Mouse (Mus musculus) gastrocnemius, adult 18-20 months (tissue): ENCODE measurements around the gene Adamts12. TPM values are rescaled to one million over a fixed set of nuclear protein-coding genes. Genes with fewer than 3 reads are reported as not detected.

Experiments
- DNase-seq: peaks from one replicate; pipeline ENCODE4 v3.0.0; 2021; ENCODE audit warnings: low spot score
- long read RNA-seq, 2 experiments: library from polyadenylated mRNA; stranded (forward); transcript quantifications; one replicate each; pipeline ENCODE4 v2.0.0; 2021
- total RNA-seq, 2 experiments: library from RNA; stranded (reverse); gene quantifications; 2 replicates each; pipeline ENCODE4 v1.2.3; 2021

Adamts12 gene
- total RNA-seq = 1 to 10 TPM; 1.4 to 1.9 TPM
- long read RNA-seq, experiment 1 = 0 reads
- long read RNA-seq, experiment 2 = 0 reads

- DNase-seq = peak; percentile 78
Observed at GRCm38 (mm10) chr15:11064558-11065411, at the start of gene Adamts12. Adamts12 (plus strand) TSS chr15:11064790.

GRCm38 (mm10) chr15:11014931-11015330 lies 49.7 kb upstream of the Adamts12 start:
- no peak for DNase-seq

GRCm38 (mm10) chr15:11026801-11027561 lies 37.6 kb upstream of the Adamts12 start:
- no peak for DNase-seq

GRCm38 (mm10) chr15:11030188-11030587 lies 34.4 kb upstream of the Adamts12 start:
- DNase-seq = no peak

- DNase-seq = no peak
Observed at GRCm38 (mm10) chr15:11035947-11036474, 28.6 kb upstream of the Adamts12 start.

GRCm38 (mm10) chr15:11036535-11037375 lies 27.8 kb upstream of the Adamts12 start:
- DNase-seq = no peak

- DNase-seq = no peak
Observed at GRCm38 (mm10) chr15:11037376-11037695, 27.3 kb upstream of the Adamts12 start.

- DNase-seq = no peak
Observed at GRCm38 (mm10) chr15:11037711-11038110, 26.9 kb upstream of the Adamts12 start, which contains the start of gene Rxfp3. Rxfp3 (minus strand) TSS chr15:11037991.

- DNase-seq = peak; percentile 49
Observed at GRCm38 (mm10) chr15:11038476-11038875, 26.1 kb upstream of the Adamts12 start.

- no peak for DNase-seq
Observed at GRCm38 (mm10) chr15:11040067-11040466, 24.5 kb upstream of the Adamts12 start.

- no peak for DNase-seq
Observed at GRCm38 (mm10) chr15:11041229-11041628, 23.4 kb upstream of the Adamts12 start.

GRCm38 (mm10) chr15:11042828-11043227 lies 21.8 kb upstream of the Adamts12 start:
- no peak for DNase-seq

- no peak for DNase-seq
Observed at GRCm38 (mm10) chr15:11053678-11054439, 10.7 kb upstream of the Adamts12 start.

GRCm38 (mm10) chr15:11054440-11055080 lies 10.0 kb upstream of the Adamts12 start:
- DNase-seq = no peak

- no peak for DNase-seq
Observed at GRCm38 (mm10) chr15:11062903-11063302, 1.7 kb upstream of the Adamts12 start.

GRCm38 (mm10) chr15:11064160-11064557 lies 431 bp upstream of the Adamts12 start:
- DNase-seq = peak; percentile 42

- no peak for DNase-seq
Observed at GRCm38 (mm10) chr15:11065528-11066171, 1.1 kb downstream of the Adamts12 start.

GRCm38 (mm10) chr15:11066299-11066698 lies 1.7 kb downstream of the Adamts12 start:
- DNase-seq = no peak

GRCm38 (mm10) chr15:11067891-11068290 lies 3.3 kb downstream of the Adamts12 start:
- no peak for DNase-seq
